Mouse (Mus musculus) adrenal gland, postnatal 4 days (tissue): Measurements from ENCODE around the gene Dot1l. TPM values are rescaled to one million over a fixed set of nuclear protein-coding genes. Genes with fewer than 3 reads are reported as not detected.
"Not testable (repeated sequence)": the region's sequence is repeated elsewhere in the genome, so short reads cannot be mapped to it uniquely, and the experiment has no call there.

Experiments used
- DNase-seq, 2 experiments: peaks; one replicate each; pipeline ENCODE4 v3.0.0; 2021 to 2022; ENCODE audit warnings: low spot score in 2 of 2, mixed read lengths in 2 of 2
- total RNA-seq, 2 experiments: library from RNA; stranded (reverse); gene quantifications; 2 replicates each; pipeline ENCODE4 v1.2.3; 2021

The Dot1l gene
- total RNA-seq, 2 experiments from 2014 or later = 81.2 to 83.2 TPM

- no peak for DNase-seq
Measured at GRCm38 (mm10) chr10:80808099-80808984, 53.3 kb downstream of the Dot1l start.

GRCm38 (mm10) chr10:80808985-80809632 is 54.1 kb downstream of the Dot1l start:
- no peak for DNase-seq

GRCm38 (mm10) chr10:80810084-80810483 is 55.1 kb downstream of the Dot1l start:
- DNase-seq = no peak

- DNase-seq = no peak
Measured at GRCm38 (mm10) chr10:80812391-80813041, 57.5 kb downstream of the Dot1l start.

GRCm38 (mm10) chr10:80813366-80813765 is 58.4 kb downstream of the Dot1l start, which contains the start of gene Jsrp1:
Gene Jsrp1, minus strand, starts transcription at chr10:80813498.
- no peak for DNase-seq

GRCm38 (mm10) chr10:80814800-80815199 is 59.8 kb downstream of the Dot1l start:
- no peak for DNase-seq

- DNase-seq = not testable (repeated sequence)
Measured at GRCm38 (mm10) chr10:80816303-80816702, 61.3 kb downstream of the Dot1l start.

GRCm38 (mm10) chr10:80817164-80817563 is 62.2 kb downstream of the Dot1l start:
- no peak for DNase-seq

GRCm38 (mm10) chr10:80817955-80818354 is 62.9 kb downstream of the Dot1l start:
- not testable (repeated sequence) for DNase-seq

GRCm38 (mm10) chr10:80818599-80819281 is 63.7 kb downstream of the Dot1l start:
- DNase-seq = no peak

GRCm38 (mm10) chr10:80819406-80819805 is 64.4 kb downstream of the Dot1l start:
- DNase-seq = no peak

GRCm38 (mm10) chr10:80821991-80822390 is 67.0 kb downstream of the Dot1l start:
- DNase-seq = no peak

- DNase-seq = no peak
Measured at GRCm38 (mm10) chr10:80822528-80822927, 67.5 kb downstream of the Dot1l start.

- DNase-seq = no peak
Measured at GRCm38 (mm10) chr10:80823316-80823715, 68.3 kb downstream of the Dot1l start.

- no peak for DNase-seq
Measured at GRCm38 (mm10) chr10:80823847-80824643, 69.0 kb downstream of the Dot1l start.

GRCm38 (mm10) chr10:80824827-80825226 is 69.8 kb downstream of the Dot1l start:
- no peak for DNase-seq

GRCm38 (mm10) chr10:80826151-80827062 is 71.4 kb downstream of the Dot1l start, which contains the start of gene Oaz1:
Gene Oaz1, plus strand, starts transcription at chr10:80826656.
- DNase-seq = peak; percentile 95 to 96

- DNase-seq = no peak
Measured at GRCm38 (mm10) chr10:80827063-80827869, 72.3 kb downstream of the Dot1l start.
